Mouse (Mus musculus) MEL (cell line): Measurements from ENCODE around the gene Slc4a1. TPM values are rescaled to one million over a fixed set of nuclear protein-coding genes. Genes with fewer than 3 reads are reported as not detected.
"Not testable (repeated sequence)": the region's sequence is repeated elsewhere in the genome, so short reads cannot be mapped to it uniquely, and the experiment has no call there.

Experiments
- DNase-seq: peaks from one replicate; pipeline ENCODE4 v3.0.0; 2011; ENCODE audit warnings: low read depth, low spot score
- H3K27ac ChIP-seq: 2 replicates; pipeline ENCODE4 v1.5.1; 2012; ENCODE audit warnings: low read depth, mild to moderate bottlenecking, control low read depth, low read length, moderate library complexity; ENCODE audit not compliant: control insufficient read depth
- H3K27me3 ChIP-seq, 2 experiments: fragments of 150-350 bp in 1 of 2; sonication (generic) in 1 of 2; 2 replicates each; pipeline ENCODE4 v1.6.1; 2012; ENCODE audit warnings: low read length in 2 of 2, mild to moderate bottlenecking in 2 of 2, improper control_type of control experiment in 1 of 2, moderate library complexity in 1 of 2; ENCODE audit not compliant: insufficient read depth in 2 of 2, control insufficient read depth in 1 of 2
- H3K36me3 ChIP-seq, 2 experiments: 2 replicates each; pipeline ENCODE4 v1.6.1; 2012 to 2014; ENCODE audit warnings: low read length in 2 of 2, improper control_type of control experiment in 1 of 2, inconsistent platforms in 1 of 2, mild to moderate bottlenecking in 1 of 2; ENCODE audit not compliant: insufficient read depth in 2 of 2, control insufficient read depth in 1 of 2
- H3K4me1 ChIP-seq, 2 experiments: fragments of 150-350 bp in 1 of 2; sonication (generic) in 1 of 2; 2 replicates each; pipeline ENCODE4 v1.6.1; 2012; ENCODE audit warnings: low read length in 2 of 2, improper control_type of control experiment in 1 of 2, mild to moderate bottlenecking in 1 of 2; ENCODE audit not compliant: insufficient read depth in 2 of 2, control insufficient read depth in 1 of 2
- H3K4me3 ChIP-seq, 2 experiments: fragments of 150-350 bp in 1 of 2; sonication (generic) in 1 of 2; 2 replicates each; pipeline ENCODE4 v1.5.1; 2012; ENCODE audit warnings: low read depth in 2 of 2, low read length in 2 of 2, mild to moderate bottlenecking in 2 of 2, moderate library complexity in 2 of 2, control low read depth in 1 of 2, improper control_type of control experiment in 1 of 2; ENCODE audit not compliant: control insufficient read depth in 1 of 2, insufficient read depth in 1 of 2
- H3K79me2 ChIP-seq: 2 replicates; pipeline ENCODE4 v1.6.1; 2012; ENCODE audit warnings: mild to moderate bottlenecking, low read length, moderate library complexity; ENCODE audit not compliant: control insufficient read depth, poor library complexity, insufficient read depth
- H3K9ac ChIP-seq: 2 replicates; pipeline ENCODE4 v1.6.1; 2012; ENCODE audit warnings: low read depth, mild to moderate bottlenecking, control low read depth, low read length, moderate library complexity; ENCODE audit not compliant: control insufficient read depth, poor library complexity, severe bottlenecking
- H3K9me3 ChIP-seq: fragments of 150-350 bp; sonication (generic); replicated peaks from 2 replicates; pipeline ENCODE4 v1.6.1; 2012; ENCODE audit warnings: mild to moderate bottlenecking, low read length, improper control_type of control experiment, moderate library complexity; ENCODE audit not compliant: insufficient read depth
- EP300 ChIP-seq, 2 experiments: IDR thresholded peaks; 2 replicates each; pipeline ENCODE4 v1.6.1; 2011; ENCODE audit warnings: improper control_type of control experiment in 2 of 2, low read length in 2 of 2, low read depth in 1 of 2, mild to moderate bottlenecking in 1 of 2
- JUND ChIP-seq: IDR thresholded peaks from 2 replicates; pipeline ENCODE4 v1.6.1; 2011; ENCODE audit warnings: low read depth, mild to moderate bottlenecking, improper control_type of control experiment, low read length
- MAFK ChIP-seq: IDR thresholded peaks from 2 replicates; pipeline ENCODE4 v1.6.1; 2011; ENCODE audit warnings: low read depth, mild to moderate bottlenecking, low read length, improper control_type of control experiment, borderline replicate concordance
- POLR2A ChIP-seq, 2 experiments: IDR thresholded peaks; 2 replicates each; pipeline ENCODE4 v1.6.1; 2011 to 2012; ENCODE audit warnings: low read length in 2 of 2, mild to moderate bottlenecking in 2 of 2, control low read depth in 1 of 2, improper control_type of control experiment in 1 of 2, low read depth in 1 of 2, moderate library complexity in 1 of 2; ENCODE audit not compliant: control insufficient read depth in 1 of 2, insufficient read depth in 1 of 2, poor library complexity in 1 of 2
- TBP ChIP-seq: IDR thresholded peaks from 2 replicates; pipeline ENCODE4 v1.8.0; 2011; ENCODE audit warnings: low read depth, low read length, improper control_type of control experiment
- ZNF384 ChIP-seq: IDR thresholded peaks from 2 replicates; pipeline ENCODE4 v1.6.1; 2012; ENCODE audit warnings: low read depth, mild to moderate bottlenecking, inconsistent platforms, low read length, improper control_type of control experiment
- polyA plus RNA-seq, 2 experiments: library from polyadenylated mRNA; stranded (reverse) in 1 of 2; unstranded in 1 of 2; fragments of >175 nt in 1 of 2; fragments of >200 nt in 1 of 2; gene quantifications; 2 replicates each; pipeline versions ENCODE4 v1.2.1 to v1.2.4; 2012; ENCODE audit warnings: low replicate concordance in 2 of 2, low read depth in 1 of 2; ENCODE audit not compliant: insufficient read length in 2 of 2, insufficient read depth in 1 of 2, missing spikeins in 1 of 2
- total RNA-seq: library from RNA; depleted of rRNA; stranded (reverse); fragments of 300-350 nt; gene quantifications from 2 replicates; pipeline ENCODE4 v1.2.3, GENCODE M21; 2012

Slc4a1 gene
- total and polyA plus RNA-seq, 3 experiments = 0.23 to 0.35 TPM; not detected in 1

DNA sequence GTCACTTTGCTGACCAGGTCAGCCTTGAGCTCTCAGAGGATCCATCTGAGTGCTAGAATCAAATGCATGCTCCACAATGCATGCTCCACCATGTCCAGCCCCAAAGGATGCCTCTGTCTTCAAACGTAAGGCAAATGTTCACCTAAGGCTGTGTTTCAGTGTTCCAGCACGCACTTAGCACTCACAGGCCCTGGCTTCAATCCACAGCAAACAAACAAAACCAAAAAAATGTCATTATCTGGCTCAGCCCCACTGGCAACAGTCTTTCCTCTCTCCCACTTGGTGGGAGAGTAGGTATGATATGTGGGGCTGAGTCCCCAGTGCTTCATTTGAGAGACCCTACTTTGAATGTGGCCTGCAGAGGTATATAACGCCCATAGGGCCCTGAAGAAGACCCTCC lies 45.1 kb upstream of the Slc4a1 start:
- no peak overlapping the region for H3K4me3 ChIP-seq
- H3K36me3 ChIP-seq = peaks cover 0 to 12% of the 10 kb centered on the region in 2 experiments; a peak in 2 of 4 replicates
- H3K27me3 ChIP-seq = peaks cover 0 to 11% of the 10 kb centered on the region in 2 experiments; a peak in 2 of 4 replicates
- H3K79me2 ChIP-seq = peaks cover 18% of the 10 kb centered on the region
- H3K9me3 ChIP-seq = no peaks in the 10 kb centered on the region
- TF ChIP-seq JUND (no peak), POLR2A (IDR thresholded peaks at IDR 0.05; ENCODE audit: control insufficient read depth in 1 of 2, insufficient read depth in 1 of 2, low read depth in 1 of 2, low read length in 2 of 2, poor library complexity in 1 of 2) (no peak)
- H3K4me1 ChIP-seq = peaks cover 11 to 20% of the 10 kb centered on the region in 2 experiments
- H3K9ac ChIP-seq = peak overlapping the region; percentile 52
- DNase-seq = no peak
- peak overlapping the region; percentile 38; the same call in 1 of the 2 replicates for H3K27ac ChIP-seq

GRCm38 (mm10) chr11:102410345-102410744 lies 44.3 kb upstream of the Slc4a1 start:
- H3K27me3 ChIP-seq, DNase-seq, H3K9ac ChIP-seq, H3K27ac ChIP-seq, H3K9me3 ChIP-seq, H3K4me3 ChIP-seq: not testable (repeated sequence)
- Histone ChIP-seq H3K79me2 (peaks cover 19% of the 10 kb centered on the region), H3K36me3 (peaks cover 0 to 14% of the 10 kb centered on the region in 2 experiments; a peak in 2 of 4 replicates), H3K4me1 (peaks cover 11 to 22% of the 10 kb centered on the region in 2 experiments)
- TF ChIP-seq TBP = 0 out of 2 replicates have a peak, but pooled peaks have one; percentile 26
- TF ChIP-seq ZNF384 = peak; percentile 65; the same call in 1 of the 2 replicates

GRCm38 (mm10) chr11:102409795-102410330 lies 43.9 kb upstream of the Slc4a1 start:
- Histone ChIP-seq H3K79me2 (peaks cover 19% of the 10 kb centered on the region), H3K9me3 (no peaks in the 10 kb centered on the region), H3K4me1 (peaks cover 11 to 22% of the 10 kb centered on the region in 2 experiments), H3K36me3 (peaks cover 0 to 14% of the 10 kb centered on the region in 2 experiments; a peak in 2 of 4 replicates), H3K9ac (peak overlapping the region; percentile 75), H3K27me3 (peaks cover 0 to 4% of the 10 kb centered on the region in 2 experiments; a peak in 2 of 4 replicates), H3K27ac (peak overlapping the region; percentile 91), H3K4me3 (no peak overlapping the region)
- TF ChIP-seq EP300 (IDR thresholded peaks at IDR 0.05; ENCODE audit: low read depth in 1 of 2, low read length in 2 of 2) = no peak
- 0 out of 2 replicates have a peak, but pooled peaks have one; percentile 3 for TF ChIP-seq MAFK
- no peak for DNase-seq
